ENCODE assay signal across 31 mouse cellular contexts in the genomic region with DNA sequence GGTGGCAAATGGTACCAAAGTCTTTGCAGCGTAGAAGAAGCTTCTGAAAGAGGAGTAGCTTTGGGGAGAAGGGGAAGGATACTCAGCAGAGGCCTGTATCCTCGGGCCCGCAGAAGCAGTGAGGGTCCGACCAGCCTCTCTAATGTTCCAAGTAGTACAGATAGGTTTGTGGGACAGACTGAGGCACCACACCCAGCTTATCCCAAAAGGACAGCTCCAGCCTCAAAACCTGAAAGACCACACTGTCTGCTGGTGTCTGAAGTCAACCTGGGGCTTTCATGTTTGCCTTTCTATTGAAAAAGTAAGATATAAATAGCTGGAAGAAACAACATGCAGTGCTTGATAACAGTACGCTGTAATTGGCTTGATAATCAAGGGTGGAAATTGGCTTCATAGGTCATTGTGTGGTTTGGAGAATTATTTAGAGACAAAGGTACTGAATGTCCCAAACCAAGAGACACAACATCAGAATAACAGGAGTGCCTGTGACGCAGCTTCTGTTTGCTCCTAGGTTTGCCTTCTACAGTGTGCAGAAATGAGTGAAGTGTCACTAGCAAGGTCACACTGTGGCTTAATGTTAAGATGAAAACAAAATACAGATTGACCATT. TPM values are rescaled to one million over a fixed set of nuclear protein-coding genes. Genes with fewer than 3 reads are reported as not detected.
DNase-seq lines count a peak whose midpoint lies in the region; ATAC-seq lines count a peak whose summit lies in the region.
"Had no signal": no experiment of that assay in that cellular context is flagged by ENCODE, and none has a peak within 500 bp of the region (broad histone marks: within the 10 kb centered on the region; RNA-seq: fewer than 3 reads in every experiment).

No protein-coding gene starts in this region.

- no peaks in the 10 kb centered on the region for H3K36me3 ChIP-seq in heart, embryonic 10.5 days
- H3K36me3 ChIP-seq in liver, embryonic 12.5 days: no peaks in the 10 kb centered on the region
- H3K36me3 ChIP-seq: embryonic facial prominence, embryonic 10.5 days; embryonic facial prominence, embryonic 15.5 days; G1E; heart, embryonic 13.5 days; hindbrain, embryonic 12.5 days; limb, embryonic 10.5 days; limb, embryonic 15.5 days; neural tube, embryonic 13.5 days had no signal

- H3K4me2 ChIP-seq in liver, embryonic 12.5 days: no peak overlapping the region
- H3K4me2 ChIP-seq: embryonic facial prominence, embryonic 15.5 days; heart, embryonic 13.5 days; hindbrain, embryonic 12.5 days; limb, embryonic 15.5 days; lung, embryonic 14.5 days; midbrain, embryonic 11.5 days; neural tube, embryonic 13.5 days had no signal

- peak; percentile 29 to 32 for DNase-seq in heart, adult 18-20 months
- DNase-seq in heart, embryonic 10.5 days (ENCODE audit: low spot score): no peak
- peak; percentile 50 for DNase-seq in c-Kit-positive CD71-positive TER-119-negative erythroid progenitor cells, embryonic 14.5 days (ENCODE audit: low read depth)
- DNase-seq in adrenal gland, postnatal 4 days (ENCODE audit: low spot score in 2 of 2): no peak
- no peak for DNase-seq in frontal cortex, postnatal 25 days (ENCODE audit: low spot score in 2 of 2)
- DNase-seq: adrenal gland, postnatal 10 days; cerebellum, adult 11-12 months; cerebellum, postnatal 14 days; gastrocnemius, postnatal 36 days; heart, postnatal 36 days; kidney, postnatal 14 days; layer of hippocampus, adult 9-11 months; lung, embryonic 14.5 days; lung, postnatal 14 days; right cerebral cortex, postnatal 4 days; thymus, postnatal 4 days had no signal

- 79% methylated on average over 6 of the region's 6 CpGs for WGBS in heart, embryonic 10.5 days
- WGBS in liver, embryonic 12.5 days (ENCODE audit: insufficient replicate concordance): 36% methylated on average over 6 of the region's 6 CpGs

- no peak overlapping the region for H3K9ac ChIP-seq in liver, embryonic 12.5 days
- H3K9ac ChIP-seq: embryonic facial prominence, embryonic 15.5 days; heart, embryonic 13.5 days; hindbrain, embryonic 12.5 days; limb, embryonic 15.5 days; lung, embryonic 14.5 days; neural tube, embryonic 13.5 days had no signal

- peaks cover 16% of the 10 kb centered on the region for H3K4me1 ChIP-seq in heart, embryonic 10.5 days
- H3K4me1 ChIP-seq in liver, embryonic 12.5 days: peaks cover 45% of the 10 kb centered on the region
- H3K4me1 ChIP-seq: hindbrain, embryonic 12.5 days; neural tube, embryonic 13.5 days had no signal

- ATAC-seq in liver, embryonic 12.5 days: peak; percentile 65; the same call in 1 of the 2 replicates
- peak; percentile 90 for ATAC-seq in megakaryocyte-erythroid progenitor cell, adult 5-6 weeks (replicated peaks; ENCODE audit: low FRiP score, low TSS enrichment, poor library complexity, severe bottlenecking)
- ATAC-seq: forebrain, embryonic 14.5 days; intestine, postnatal 0 days; midbrain, embryonic 16.5 days had no signal

- no peak overlapping the region for H3K27ac ChIP-seq in heart, embryonic 10.5 days
- H3K27ac ChIP-seq in liver, embryonic 12.5 days: no peak overlapping the region
- H3K27ac ChIP-seq: embryonic facial prominence, embryonic 10.5 days; embryonic facial prominence, embryonic 15.5 days; heart, embryonic 13.5 days; hindbrain, embryonic 12.5 days; limb, embryonic 10.5 days; limb, embryonic 15.5 days; neural tube, embryonic 13.5 days had no signal

- no peaks in the 10 kb centered on the region for H3K27me3 ChIP-seq in heart, embryonic 10.5 days (ENCODE audit: insufficient read depth, poor library complexity, severe bottlenecking)
- no peaks in the 10 kb centered on the region for H3K27me3 ChIP-seq in liver, embryonic 12.5 days (replicated peaks)
- H3K27me3 ChIP-seq: embryonic facial prominence, embryonic 15.5 days; heart, embryonic 13.5 days; hindbrain, embryonic 12.5 days; limb, embryonic 15.5 days; neural tube, embryonic 13.5 days had no signal

- H3K4me3 ChIP-seq in heart, embryonic 10.5 days: no peak overlapping the region
- no peak overlapping the region for H3K4me3 ChIP-seq in liver, embryonic 12.5 days
- H3K4me3 ChIP-seq: embryonic facial prominence, embryonic 10.5 days; embryonic facial prominence, embryonic 15.5 days; heart, embryonic 13.5 days; hindbrain, embryonic 12.5 days; limb, embryonic 10.5 days; limb, embryonic 15.5 days; myocyte; neural tube, embryonic 13.5 days had no signal

- no peaks in the 10 kb centered on the region for H3K9me3 ChIP-seq in heart, embryonic 10.5 days
- no peaks in the 10 kb centered on the region for H3K9me3 ChIP-seq in liver, embryonic 12.5 days (replicated peaks)
- H3K9me3 ChIP-seq: embryonic facial prominence, embryonic 10.5 days; embryonic facial prominence, embryonic 15.5 days; G1E; heart, embryonic 13.5 days; hindbrain, embryonic 12.5 days; limb, embryonic 10.5 days; limb, embryonic 15.5 days; neural tube, embryonic 13.5 days had no signal

RNA-seq across cellular contexts. Expression of a gene that starts 42.0 kb away (rescaled TPM):
- total RNA-seq in heart, adult 18-20 months (2021): 10 to 100 TPM; 11.2 to 20.6 TPM
- polyA plus RNA-seq in heart, embryonic 10.5 days (2016; fragmentation: Nextera tagmentation; extraction: Ambion mirVana): 3.8 and 4.8 TPM in 2 replicates
- polyA plus RNA-seq in liver, embryonic 12.5 days (2016; fragmentation: Nextera tagmentation; extraction: Ambion mirVana): 5.6 and 6.6 TPM in 2 replicates
- total RNA-seq in megakaryocyte-erythroid progenitor cell, adult 5-6 weeks (2014; fragmentation: Nextera tagmentation): 39.3 and 41.9 TPM in 2 replicates
- total RNA-seq in megakaryocyte-erythroid progenitor cell, adult 5-6 weeks (2017): 58.8 and 64.9 TPM in 2 replicates
- total RNA-seq in adrenal gland, postnatal 4 days (2021): 10 to 100 TPM; 34.3 to 44.6 TPM

Comparison
In these comparisons a context has a peak if more than half of its experiments do, and no peak if none do; other contexts are left out.
1. DNase-seq: peak in heart, adult 18-20 months (2 of 2) and c-Kit-positive CD71-positive TER-119-negative erythroid progenitor cells, embryonic 14.5 days (single experiment); none in heart, embryonic 10.5 days (single experiment), adrenal gland, postnatal 4 days (0 of 2) and frontal cortex, postnatal 25 days (0 of 2).